Mouse (Mus musculus): ENCODE data around the gene Myo15.
"Not testable (repeated sequence)": the region's sequence is repeated elsewhere in the genome, so short reads cannot be mapped to it uniquely, and the experiment has no call there.

The Myo15 gene

GRCm38 (mm10) chr11:60469039-60469438 is at the start of gene Myo15:
Gene Myo15 (plus strand): TSS chr11:60469339.
- DNase-seq (ENCODE audit: low spot score), result no peak

- peak; percentile 12 for DNase-seq (ENCODE audit: low spot score)
Measured at GRCm38 (mm10) chr11:60422046-60422668, 47.0 kb upstream of the Myo15 start.

DNA sequence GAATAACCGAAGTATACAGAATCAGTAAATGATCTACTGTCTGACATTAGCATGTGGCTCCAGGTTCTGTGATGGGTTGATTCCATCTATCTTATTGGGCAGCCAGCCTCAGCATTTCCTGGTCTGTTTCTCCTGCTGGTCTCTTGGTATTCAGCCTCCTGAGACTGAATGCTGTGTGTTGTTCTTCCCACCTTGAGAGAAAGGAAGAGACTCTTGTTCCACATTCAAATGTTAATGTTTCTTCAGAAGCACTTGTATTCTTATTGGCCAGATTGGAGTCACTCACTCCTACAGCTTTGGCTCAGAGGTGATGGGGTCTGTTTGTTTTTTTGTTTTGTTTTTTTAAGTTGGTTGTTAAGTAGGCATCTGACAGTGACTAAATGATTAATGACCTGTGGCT is 46.1 kb upstream of the Myo15 start:
- DNase-seq (ENCODE audit: low spot score), result no peak

- DNase-seq (ENCODE audit: low spot score), result no peak
Measured at GRCm38 (mm10) chr11:60426417-60426816, 42.7 kb upstream of the Myo15 start.

DNA sequence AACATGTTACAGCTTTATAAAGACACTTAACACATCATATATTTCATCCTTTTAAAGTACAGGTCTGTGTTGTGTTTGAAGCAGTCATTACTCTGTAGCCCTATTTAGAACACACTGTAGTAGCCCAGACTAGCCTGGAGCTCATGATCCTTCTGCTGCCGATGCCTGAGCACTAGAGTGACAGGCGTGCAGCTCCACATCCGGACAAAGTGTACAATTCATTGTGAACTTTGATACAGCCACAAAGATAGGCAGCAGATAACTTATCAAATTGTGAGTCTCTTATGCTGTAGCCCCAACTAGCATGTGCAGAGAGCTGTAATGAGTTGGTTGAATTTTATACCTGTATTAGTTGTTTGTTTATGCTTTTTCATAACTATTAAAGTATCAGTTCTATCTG is 41.5 kb upstream of the Myo15 start:
- DNase-seq (ENCODE audit: low spot score), result no peak

DNA sequence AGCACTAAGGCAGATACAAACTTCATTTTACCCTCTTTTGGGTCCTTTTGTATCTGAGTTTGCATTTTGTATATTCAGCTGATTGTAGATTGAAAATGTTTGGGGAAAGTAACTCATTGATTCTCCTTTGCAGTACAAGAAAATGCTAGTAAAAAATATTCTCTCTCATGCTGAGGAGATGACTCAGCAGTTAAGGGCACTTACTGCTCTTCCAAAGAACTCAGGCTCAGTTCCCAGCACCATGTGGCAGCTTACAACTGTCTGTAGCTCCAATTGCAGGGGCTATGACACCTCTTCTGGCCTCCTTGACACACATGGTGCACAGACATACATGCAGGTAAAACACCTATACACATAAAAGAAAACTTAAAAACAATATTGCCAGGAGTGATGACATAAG is 35.6 kb upstream of the Myo15 start:
- no peak for DNase-seq (ENCODE audit: low spot score)

DNA sequence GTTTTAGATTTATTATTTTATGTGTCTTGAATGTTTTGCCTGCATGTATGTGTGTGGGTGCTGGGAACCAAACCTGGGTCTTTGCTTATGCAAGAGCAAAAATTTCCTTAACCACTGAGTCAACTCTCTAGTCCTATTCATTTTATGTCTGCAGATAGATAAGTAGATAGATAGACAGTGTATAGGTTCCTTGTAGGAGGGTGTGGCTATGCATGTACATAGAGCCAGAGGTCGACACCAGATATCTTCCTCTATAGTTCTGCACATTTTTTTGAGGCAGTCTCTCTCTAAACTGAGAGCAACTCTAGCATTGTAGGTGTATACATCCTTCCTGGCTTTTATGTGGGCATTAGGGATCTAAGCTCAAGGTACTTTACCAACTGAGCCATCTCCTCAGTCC is 34.0 kb upstream of the Myo15 start:
- DNase-seq (ENCODE audit: low spot score), result no peak

DNA sequence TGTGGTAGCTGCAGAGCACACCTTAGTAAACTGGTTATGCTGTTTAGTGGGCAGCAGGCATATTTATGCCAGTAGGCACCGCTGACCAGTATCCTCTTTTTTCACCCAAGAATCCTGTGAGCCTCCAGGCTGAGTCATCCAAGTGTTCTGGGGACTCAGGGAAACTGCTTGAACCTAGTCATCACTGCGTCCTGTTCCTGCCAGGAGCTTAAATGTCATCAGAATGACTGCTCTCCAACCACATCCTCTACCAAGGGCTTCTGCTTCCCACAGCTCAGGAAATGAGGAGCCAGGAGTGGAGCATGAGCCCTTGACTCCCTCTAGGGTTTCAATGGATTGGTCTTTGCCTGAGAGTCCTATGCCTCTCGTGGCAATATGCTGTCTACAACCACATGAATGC is 32.5 kb upstream of the Myo15 start:
- no peak for DNase-seq (ENCODE audit: low spot score)

- not testable (repeated sequence) for DNase-seq (ENCODE audit: low spot score)
Measured at GRCm38 (mm10) chr11:60439621-60440020, 29.5 kb upstream of the Myo15 start.

DNA sequence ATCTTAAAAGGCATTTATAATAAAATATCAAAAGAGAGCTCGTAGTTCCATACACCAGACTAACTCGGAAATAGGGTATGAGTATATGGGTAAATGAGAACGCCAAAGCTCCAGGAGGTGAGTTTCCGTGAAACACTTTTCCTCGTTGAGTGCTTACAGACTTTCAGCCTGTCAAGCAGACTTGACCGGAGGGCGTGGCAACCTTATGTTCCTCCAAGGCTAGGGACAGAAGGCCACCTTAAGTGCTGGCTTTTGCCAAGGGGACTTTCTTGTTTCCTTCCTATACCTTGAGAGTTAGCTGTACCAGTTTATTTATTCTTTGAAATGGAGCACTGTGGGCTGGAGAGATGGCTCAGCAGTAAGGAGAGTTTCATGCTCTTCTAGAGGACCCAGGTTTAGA is 29.0 kb upstream of the Myo15 start:
- no peak for DNase-seq (ENCODE audit: low spot score)

DNA sequence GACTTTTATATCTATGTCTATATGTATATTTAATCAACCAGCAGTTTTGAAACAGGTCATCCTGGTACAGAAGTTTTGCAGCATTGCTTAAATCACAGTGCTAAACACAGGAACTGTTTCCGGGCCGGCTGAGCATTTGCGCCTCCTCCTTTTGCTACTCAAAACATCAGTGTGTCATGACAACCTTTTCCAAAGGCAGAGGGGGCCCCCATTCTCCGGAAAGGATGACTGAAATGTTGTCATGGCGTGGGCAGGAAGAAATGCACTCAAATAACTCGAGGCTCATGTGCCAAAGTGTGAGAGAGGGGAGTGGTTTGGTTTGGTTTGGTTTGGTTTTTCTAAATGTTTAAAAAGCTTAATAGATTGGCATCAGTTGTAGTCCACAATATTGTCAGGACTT is 26.2 kb upstream of the Myo15 start:
- DNase-seq (ENCODE audit: low spot score), result no peak

GRCm38 (mm10) chr11:60444007-60444406 is 25.1 kb upstream of the Myo15 start:
- no peak for DNase-seq (ENCODE audit: low spot score)

GRCm38 (mm10) chr11:60454080-60454744 is 14.9 kb upstream of the Myo15 start, which contains the start of gene Drg2:
Gene Drg2 (plus strand): TSS chr11:60454591.
- peak; percentile 96 for DNase-seq (ENCODE audit: low spot score)

DNA sequence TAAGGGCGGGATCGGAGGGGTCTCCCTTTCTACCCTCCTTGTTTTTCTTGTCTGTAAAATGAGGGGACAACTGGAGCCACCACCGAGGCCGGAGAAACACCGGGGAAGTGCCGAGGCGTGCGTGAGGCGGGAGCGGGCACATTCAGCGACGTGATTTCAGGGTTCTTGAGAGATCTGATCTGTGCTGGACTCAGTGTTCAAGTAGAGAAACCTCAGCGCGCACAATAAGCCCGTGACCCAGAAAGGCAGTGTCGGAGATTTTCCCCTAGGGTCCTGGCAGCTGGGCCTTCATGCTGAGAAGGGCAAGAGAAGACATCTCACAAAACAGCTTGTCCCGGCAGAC is 14.4 kb upstream of the Myo15 start:
- DNase-seq (ENCODE audit: low spot score), result no peak

GRCm38 (mm10) chr11:60457973-60458372 is 11.2 kb upstream of the Myo15 start:
- DNase-seq (ENCODE audit: low spot score), result peak; percentile 7

DNA sequence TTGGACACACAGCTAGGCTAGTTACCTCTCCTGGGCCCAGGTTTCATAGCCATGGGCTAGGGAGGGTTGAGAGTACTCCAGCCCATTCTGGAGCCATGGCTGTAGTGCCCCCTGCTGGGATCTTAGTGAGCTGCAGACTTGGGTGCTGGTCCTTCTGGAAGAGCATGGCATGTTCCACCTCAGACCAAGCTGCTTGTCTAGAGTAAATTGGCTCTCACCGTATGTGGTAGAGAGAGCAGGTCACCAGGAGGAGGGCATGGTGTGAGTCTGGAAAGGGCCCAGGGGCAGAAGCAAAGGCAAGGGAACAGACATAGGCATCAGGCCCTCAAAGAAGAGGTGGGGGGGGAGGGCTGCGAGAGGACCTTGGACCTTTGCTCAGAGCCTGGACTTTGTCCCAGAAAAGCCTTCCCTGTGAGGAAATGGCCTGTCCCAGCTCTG is 3.2 kb upstream of the Myo15 start:
- DNase-seq (ENCODE audit: low spot score), result peak; percentile 59

DNA sequence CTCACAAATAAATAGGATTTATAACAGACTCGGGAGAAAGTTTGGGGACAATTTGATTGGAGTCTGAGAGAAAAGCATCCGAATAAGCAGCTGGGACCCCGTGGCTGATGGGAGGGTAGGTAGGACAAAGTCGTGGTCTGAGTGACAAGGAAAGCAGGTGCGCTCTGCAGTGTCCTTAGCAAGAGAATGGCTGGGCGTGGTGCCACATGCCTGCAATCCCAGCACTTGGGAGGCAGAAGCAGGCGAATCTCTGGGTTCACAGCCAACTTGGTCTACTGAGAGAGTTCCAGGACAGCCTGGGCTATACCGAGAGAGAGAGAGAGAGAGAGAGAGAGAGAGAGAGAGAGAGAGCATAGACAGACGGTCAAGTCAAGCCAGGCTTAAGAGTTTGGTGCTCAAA is 1.6 kb downstream of the Myo15 start:
- no peak for DNase-seq (ENCODE audit: low spot score)

GRCm38 (mm10) chr11:60474534-60474933 is 5.4 kb downstream of the Myo15 start:
- no peak for DNase-seq (ENCODE audit: low spot score)

DNA sequence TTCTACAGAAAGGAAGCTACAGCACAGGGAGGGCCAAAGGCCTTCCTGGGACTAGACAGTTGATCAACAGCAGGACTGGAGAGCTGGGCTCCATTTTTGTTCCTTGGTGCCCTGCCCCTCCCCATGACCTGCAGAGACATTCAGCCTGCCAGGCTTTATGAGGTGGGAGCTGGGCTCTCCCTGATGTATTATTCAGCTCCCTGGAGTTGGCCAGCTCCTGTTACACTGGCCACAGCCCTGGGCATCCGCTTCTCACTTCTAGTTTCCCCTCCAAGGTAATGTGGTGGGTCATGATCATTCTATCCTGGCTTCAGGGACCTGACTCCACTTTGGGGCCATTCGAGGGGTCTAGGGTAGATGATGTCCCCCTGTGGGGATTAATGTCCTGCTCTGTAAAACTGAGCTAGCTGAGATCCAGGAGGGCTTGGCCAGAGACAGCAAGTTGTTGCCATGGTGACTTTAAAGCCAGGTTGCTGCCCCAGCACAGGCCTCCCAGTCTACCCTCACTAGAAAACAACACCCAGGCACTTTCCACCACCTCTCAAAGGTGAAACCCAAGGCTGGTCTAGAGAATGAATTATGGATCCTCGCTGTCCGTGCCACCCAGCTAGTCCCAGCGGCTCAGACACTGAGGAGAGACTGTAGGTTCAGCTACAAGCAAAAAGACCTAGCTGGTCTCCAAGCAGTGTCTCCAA is 6.7 kb downstream of the Myo15 start:
- no peak for DNase-seq (ENCODE audit: low spot score)

- DNase-seq (ENCODE audit: low spot score), result peak; percentile 32
Measured at GRCm38 (mm10) chr11:60478121-60478520, 9.0 kb downstream of the Myo15 start.

GRCm38 (mm10) chr11:60486267-60486666 is 17.1 kb downstream of the Myo15 start:
- no peak for DNase-seq (ENCODE audit: low spot score)

GRCm38 (mm10) chr11:60492726-60493125 is 23.6 kb downstream of the Myo15 start:
- DNase-seq (ENCODE audit: low spot score), result no peak

DNA sequence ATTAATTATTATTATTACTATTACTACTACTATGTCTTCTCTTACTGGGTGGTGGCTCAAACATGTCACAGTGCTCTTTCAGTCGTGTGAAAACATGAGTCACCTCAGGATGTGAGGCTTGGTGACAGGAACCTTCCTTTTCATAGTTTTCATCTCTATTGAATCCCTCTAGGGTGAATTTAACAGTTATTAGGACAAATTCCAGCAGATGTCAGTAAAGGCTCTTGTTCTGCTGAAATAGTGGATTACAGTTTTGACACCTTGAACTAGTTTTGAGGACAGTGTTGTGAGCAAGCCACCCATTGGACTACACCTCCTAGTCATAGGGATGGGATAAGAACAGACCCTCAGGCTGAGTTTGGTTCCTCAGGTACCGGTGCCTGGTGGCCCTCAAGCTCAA is 26.6 kb downstream of the Myo15 start:
- no peak for DNase-seq (ENCODE audit: low spot score)

All from embryo, embryonic 10.5 days (tissue).